Mouse (Mus musculus) midbrain, embryonic 15.5 days (tissue): ENCODE measurements around the gene Gm49486. TPM values are rescaled to one million over a fixed set of nuclear protein-coding genes. Genes with fewer than 3 reads are reported as not detected.

Experiments
- ATAC-seq: fragments of 200-750 bp; cut with Nextera tagmentation; replicated peaks from 2 replicates; pipeline ENCODE4 v1.8.0; 2017; ENCODE audit warnings: moderate TSS enrichment
- H3K27ac ChIP-seq: fragments of 300-500 bp; sonication (generic); 2 replicates; pipeline ENCODE4 v1.5.1; 2015; ENCODE audit warnings: mild to moderate bottlenecking, inconsistent platforms
- H3K27me3 ChIP-seq: fragments of 300-500 bp; sonication (generic); replicated peaks from 2 replicates; pipeline ENCODE4 v1.6.1; 2015; ENCODE audit warnings: inconsistent platforms
- H3K36me3 ChIP-seq: fragments of 300-500 bp; sonication (generic); replicated peaks from 2 replicates; pipeline ENCODE4 v1.6.1; 2015; ENCODE audit warnings: inconsistent platforms
- H3K4me1 ChIP-seq: fragments of 300-500 bp; sonication (generic); 2 replicates; pipeline ENCODE4 v1.6.1; 2015; ENCODE audit warnings: inconsistent platforms
- H3K4me2 ChIP-seq: fragments of 300-500 bp; sonication (generic); 2 replicates; pipeline ENCODE4 v1.6.1; 2015; ENCODE audit warnings: inconsistent platforms, mild to moderate bottlenecking, moderate library complexity
- H3K4me3 ChIP-seq: fragments of 300-500 bp; sonication (generic); 2 replicates; pipeline ENCODE4 v1.5.1; 2015; ENCODE audit warnings: mild to moderate bottlenecking, inconsistent platforms
- H3K9ac ChIP-seq: fragments of 300-500 bp; sonication (generic); 2 replicates; pipeline ENCODE4 v1.6.1; 2015; ENCODE audit warnings: mild to moderate bottlenecking, inconsistent platforms
- H3K9me3 ChIP-seq: fragments of 300-500 bp; sonication (generic); 2 replicates; pipeline ENCODE4 v1.6.1; 2016; ENCODE audit warnings: inconsistent platforms
- WGBS: fragments of 180-500 bp; shearing (Covaris S2); methylation state at CpG from one replicate; pipeline ENCODE4 v1.1.7; 2015; ENCODE audit warnings: mixed read lengths; 5-methylcytosine and 5-hydroxymethylcytosine counted together
- polyA plus RNA-seq: library from polyadenylated mRNA; unstranded; fragments of >200 nt; fragmentation: Nextera tagmentation; extraction: Ambion mirVana; gene quantifications from 2 replicates; pipeline ENCODE4 v1.2.1, GENCODE M21; 2015

Gene Gm49486
- polyA plus RNA-seq, 1 experiment from 2014 or later: 1.6 TPM

- Histone ChIP-seq H3K9ac (no peak overlapping the region), H3K36me3 (no peaks in the 10 kb centered on the region), H3K27ac (no peak overlapping the region), H3K4me2 (no peak overlapping the region), H3K4me3 (no peak overlapping the region), H3K27me3 (no peaks in the 10 kb centered on the region), H3K9me3 (no peaks in the 10 kb centered on the region), H3K4me1 (no peaks in the 10 kb centered on the region)
- WGBS: 93% methylated on average over 1 of the region's 1 CpGs
- no peak for ATAC-seq
Measured at GRCm38 (mm10) chr15:79281389-79281788, 52.2 kb downstream of the Gm49486 start.

- WGBS: 78% methylated on average over 5 of the region's 5 CpGs
- H3K4me2 ChIP-seq: no peak overlapping the region
- no peak for ATAC-seq
- H3K36me3 ChIP-seq: no peaks in the 10 kb centered on the region
- no peaks in the 10 kb centered on the region for H3K9me3 ChIP-seq
- no peaks in the 10 kb centered on the region for H3K4me1 ChIP-seq
- no peaks in the 10 kb centered on the region for H3K27me3 ChIP-seq
- H3K27ac ChIP-seq: no peak overlapping the region
- H3K4me3 ChIP-seq: no peak overlapping the region
- H3K9ac ChIP-seq: no peak overlapping the region
Measured at GRCm38 (mm10) chr15:79282434-79282833, 53.2 kb downstream of the Gm49486 start.

GRCm38 (mm10) chr15:79283371-79283770 lies 54.2 kb downstream of the Gm49486 start:
- ATAC-seq: no peak
- WGBS: 72% methylated on average over 4 of the region's 4 CpGs
- H3K27ac ChIP-seq: no peak overlapping the region
- H3K9ac ChIP-seq: no peak overlapping the region
- H3K9me3 ChIP-seq: no peaks in the 10 kb centered on the region
- H3K27me3 ChIP-seq: no peaks in the 10 kb centered on the region
- no peak overlapping the region for H3K4me2 ChIP-seq
- no peaks in the 10 kb centered on the region for H3K36me3 ChIP-seq
- no peak overlapping the region for H3K4me3 ChIP-seq
- no peaks in the 10 kb centered on the region for H3K4me1 ChIP-seq

- H3K4me1 ChIP-seq: no peaks in the 10 kb centered on the region
- H3K9me3 ChIP-seq: no peaks in the 10 kb centered on the region
- no peak within 1 kb of the TSS for H3K4me3 ChIP-seq
- no peaks in the 10 kb centered on the region for H3K36me3 ChIP-seq
- no peak within 1 kb of the TSS for H3K4me2 ChIP-seq
- 60% methylated on average over 9 of the region's 10 CpGs for WGBS
- no peak for ATAC-seq
- H3K27ac ChIP-seq: no peak within 1 kb of the TSS
- no peak within 1 kb of the TSS for H3K9ac ChIP-seq
- H3K27me3 ChIP-seq: no peaks in the 10 kb centered on the region
Measured at GRCm38 (mm10) chr15:79285399-79285798, 56.2 kb downstream of the Gm49486 start, which contains the start of gene Baiap2l2. TSS of gene Baiap2l2 (minus strand) at chr15:79285537.

- Histone ChIP-seq H3K27ac (no peak overlapping the region), H3K36me3 (no peaks in the 10 kb centered on the region), H3K9me3 (no peaks in the 10 kb centered on the region), H3K27me3 (no peaks in the 10 kb centered on the region), H3K9ac (no peak overlapping the region), H3K4me1 (no peaks in the 10 kb centered on the region), H3K4me2 (no peak overlapping the region), H3K4me3 (no peak overlapping the region)
- 88% methylated on average over 7 of the region's 7 CpGs for WGBS
- ATAC-seq: no peak
Measured at GRCm38 (mm10) chr15:79286141-79286540, 57.0 kb downstream of the Gm49486 start.

GRCm38 (mm10) chr15:79287091-79287490 lies 57.9 kb downstream of the Gm49486 start:
- Histone ChIP-seq H3K4me3 (no peak overlapping the region), H3K4me2 (no peak overlapping the region), H3K36me3 (no peaks in the 10 kb centered on the region), H3K9ac (no peak overlapping the region), H3K27ac (no peak overlapping the region), H3K9me3 (no peaks in the 10 kb centered on the region), H3K27me3 (no peaks in the 10 kb centered on the region), H3K4me1 (no peaks in the 10 kb centered on the region)
- no peak for ATAC-seq
- 91% methylated on average over 7 of the region's 7 CpGs for WGBS

GRCm38 (mm10) chr15:79288387-79288786 lies 59.2 kb downstream of the Gm49486 start:
- 82% methylated on average over 3 of the region's 3 CpGs for WGBS
- no peak overlapping the region for H3K27ac ChIP-seq
- no peak for ATAC-seq

GRCm38 (mm10) chr15:79289441-79289840 lies 60.2 kb downstream of the Gm49486 start:
- H3K36me3 ChIP-seq: no peaks in the 10 kb centered on the region
- no peak for ATAC-seq
- WGBS: 90% methylated on average over 12 of the region's 12 CpGs

More at GRCm38 (mm10) chr15:79288387-79288786, 59.2 kb downstream of the Gm49486 start:
- Histone ChIP-seq H3K27me3 (no peaks in the 10 kb centered on the region), H3K9ac (no peak overlapping the region), H3K9me3 (no peaks in the 10 kb centered on the region), H3K4me3 (no peak overlapping the region), H3K4me2 (no peak overlapping the region), H3K4me1 (no peaks in the 10 kb centered on the region), H3K36me3 (no peaks in the 10 kb centered on the region)

GRCm38 (mm10) chr15:79290340-79290739 lies 61.1 kb downstream of the Gm49486 start:
- no peaks in the 10 kb centered on the region for H3K27me3 ChIP-seq
- no peak overlapping the region for H3K4me3 ChIP-seq
- no peaks in the 10 kb centered on the region for H3K36me3 ChIP-seq
- no peak overlapping the region for H3K9ac ChIP-seq
- no peak overlapping the region for H3K27ac ChIP-seq
- no peak overlapping the region for H3K4me2 ChIP-seq
- H3K9me3 ChIP-seq: no peaks in the 10 kb centered on the region
- H3K4me1 ChIP-seq: no peaks in the 10 kb centered on the region
- no peak for ATAC-seq
- 82% methylated on average over 3 of the region's 3 CpGs for WGBS

More at GRCm38 (mm10) chr15:79289441-79289840, 60.2 kb downstream of the Gm49486 start:
- no peak overlapping the region for H3K4me2 ChIP-seq
- no peak overlapping the region for H3K4me3 ChIP-seq
- H3K27ac ChIP-seq: no peak overlapping the region
- no peaks in the 10 kb centered on the region for H3K27me3 ChIP-seq
- no peaks in the 10 kb centered on the region for H3K9me3 ChIP-seq
- no peaks in the 10 kb centered on the region for H3K4me1 ChIP-seq
- H3K9ac ChIP-seq: no peak overlapping the region

GRCm38 (mm10) chr15:79292779-79293178 lies 63.6 kb downstream of the Gm49486 start:
- 90% methylated on average over 9 of the region's 9 CpGs for WGBS
- Histone ChIP-seq H3K4me1 (no peaks in the 10 kb centered on the region), H3K9me3 (no peaks in the 10 kb centered on the region), H3K27ac (no peak overlapping the region), H3K4me3 (no peak overlapping the region), H3K27me3 (no peaks in the 10 kb centered on the region), H3K4me2 (no peak overlapping the region), H3K9ac (no peak overlapping the region), H3K36me3 (no peaks in the 10 kb centered on the region)
- no peak for ATAC-seq

- no peak for ATAC-seq
- H3K4me1 ChIP-seq: no peaks in the 10 kb centered on the region
- H3K27ac ChIP-seq: no peak overlapping the region
- H3K9ac ChIP-seq: no peak overlapping the region
- H3K36me3 ChIP-seq: no peaks in the 10 kb centered on the region
- 89% methylated on average over 6 of the region's 6 CpGs for WGBS
- H3K9me3 ChIP-seq: no peaks in the 10 kb centered on the region
- H3K27me3 ChIP-seq: no peaks in the 10 kb centered on the region
- H3K4me2 ChIP-seq: no peak overlapping the region
- H3K4me3 ChIP-seq: no peak overlapping the region
Measured at GRCm38 (mm10) chr15:79298553-79298952, 69.4 kb downstream of the Gm49486 start.

- ATAC-seq: no peak
- 91% methylated on average over 2 of the region's 2 CpGs for WGBS
- Histone ChIP-seq H3K36me3 (no peaks in the 10 kb centered on the region), H3K27me3 (no peaks in the 10 kb centered on the region), H3K4me1 (no peaks in the 10 kb centered on the region), H3K4me2 (no peak overlapping the region), H3K27ac (no peak overlapping the region), H3K9ac (no peak overlapping the region), H3K4me3 (no peak overlapping the region), H3K9me3 (no peaks in the 10 kb centered on the region)
Measured at GRCm38 (mm10) chr15:79299563-79300155, 70.5 kb downstream of the Gm49486 start.

- 86% methylated on average over 8 of the region's 8 CpGs for WGBS
- no peak for ATAC-seq
Measured at GRCm38 (mm10) chr15:79303725-79304124, 74.5 kb downstream of the Gm49486 start.

More at GRCm38 (mm10) chr15:79303725-79304124, 74.5 kb downstream of the Gm49486 start:
- Histone ChIP-seq H3K4me3 (no peak overlapping the region), H3K9ac (no peak overlapping the region), H3K4me1 (no peaks in the 10 kb centered on the region), H3K9me3 (no peaks in the 10 kb centered on the region), H3K4me2 (no peak overlapping the region), H3K27me3 (no peaks in the 10 kb centered on the region), H3K36me3 (0 out of 2 replicates have a peak, but pooled peaks cover 3% of the 10 kb centered on the region), H3K27ac (no peak overlapping the region)
